Mouse (Mus musculus) NIH3T3 (cell line): ENCODE results near the gene Hoxb7.

Source experiments
- DNase-seq: peaks from one replicate; pipeline ENCODE4 v3.0.0-alpha.2; 2012; ENCODE audit warnings: low read depth

The Hoxb7 gene

DNA sequence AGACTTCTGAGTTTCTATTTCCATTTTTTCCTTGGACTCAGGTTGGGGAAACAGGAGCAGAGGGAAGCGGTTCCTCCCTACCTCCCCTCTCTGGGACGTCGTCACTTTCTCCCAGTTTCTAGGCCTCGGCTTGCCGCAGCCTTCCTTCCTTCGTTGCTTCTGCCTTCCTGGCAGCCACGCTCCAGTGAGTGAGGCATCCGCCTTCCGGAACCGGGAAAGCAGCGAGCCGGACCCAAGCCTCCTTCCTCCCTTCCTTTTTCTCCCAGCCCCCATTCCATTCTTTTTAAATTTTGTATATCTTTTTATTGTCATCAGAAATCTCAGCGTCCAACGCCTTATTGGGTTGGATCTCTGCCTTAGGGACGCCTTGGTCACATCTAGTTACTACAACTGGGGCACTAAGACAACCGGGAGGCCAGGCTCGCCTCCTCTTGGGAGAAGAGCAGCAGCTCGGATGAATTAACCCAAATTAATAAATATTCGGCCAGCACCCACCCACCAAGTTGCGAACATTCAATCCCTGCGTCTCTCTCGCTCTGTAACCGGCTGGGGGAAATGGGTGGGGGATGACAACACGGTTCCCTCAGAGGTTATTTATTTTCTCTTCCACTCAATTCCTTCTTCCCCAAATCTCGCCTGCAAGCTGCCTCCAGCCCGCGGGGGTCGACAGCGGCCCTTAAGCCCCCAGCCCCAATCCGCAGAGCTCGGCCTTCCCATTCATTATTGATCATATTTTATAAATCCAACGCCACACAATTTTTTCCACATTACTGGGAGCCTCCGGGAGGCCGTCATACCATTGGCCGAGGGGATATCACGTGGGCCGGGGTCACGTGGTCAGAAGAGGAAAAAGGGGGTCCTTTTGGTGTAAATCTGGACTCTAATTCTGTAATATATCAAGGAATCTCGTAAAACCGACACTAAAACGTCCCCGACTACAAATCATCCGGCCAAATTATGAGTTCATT, at the start of gene Hoxb7:
TSS of gene Hoxb7 (plus strand) at position 853 of the 968 bp plus-strand sequence.
- DNase-seq = no peak

GRCm38 (mm10) chr11:96240211-96240610, 46.2 kb upstream of the Hoxb7 start:
- DNase-seq = peak; percentile 82

- no peak for DNase-seq
Observed at GRCm38 (mm10) chr11:96250901-96251300, 35.5 kb upstream of the Hoxb7 start.

GRCm38 (mm10) chr11:96251480-96252031, 34.9 kb upstream of the Hoxb7 start:
- no peak for DNase-seq

- DNase-seq = no peak
Observed at GRCm38 (mm10) chr11:96252541-96253120, 33.8 kb upstream of the Hoxb7 start.

DNA sequence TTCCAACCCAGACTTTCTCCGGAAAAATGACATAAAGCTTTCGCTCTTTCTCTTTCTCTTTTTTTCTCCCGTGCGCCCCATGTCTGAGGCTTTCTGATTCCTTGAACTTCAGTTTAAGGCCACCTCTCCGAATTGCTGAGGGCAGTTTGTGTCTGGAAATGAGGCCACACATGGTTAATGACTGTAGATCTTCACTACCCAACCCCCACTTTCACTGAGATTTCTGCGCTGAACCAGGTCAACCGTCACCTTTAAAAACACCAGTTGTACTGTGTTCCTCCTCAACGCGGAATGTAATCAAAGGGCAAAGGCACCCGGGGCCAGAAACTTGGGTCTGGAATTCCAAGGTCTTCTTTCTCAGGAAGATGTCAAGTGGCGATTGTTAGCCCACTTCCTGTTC, 32.2 kb upstream of the Hoxb7 start:
- DNase-seq = no peak

GRCm38 (mm10) chr11:96255111-96255995, 31.1 kb upstream of the Hoxb7 start:
- no peak for DNase-seq

DNA sequence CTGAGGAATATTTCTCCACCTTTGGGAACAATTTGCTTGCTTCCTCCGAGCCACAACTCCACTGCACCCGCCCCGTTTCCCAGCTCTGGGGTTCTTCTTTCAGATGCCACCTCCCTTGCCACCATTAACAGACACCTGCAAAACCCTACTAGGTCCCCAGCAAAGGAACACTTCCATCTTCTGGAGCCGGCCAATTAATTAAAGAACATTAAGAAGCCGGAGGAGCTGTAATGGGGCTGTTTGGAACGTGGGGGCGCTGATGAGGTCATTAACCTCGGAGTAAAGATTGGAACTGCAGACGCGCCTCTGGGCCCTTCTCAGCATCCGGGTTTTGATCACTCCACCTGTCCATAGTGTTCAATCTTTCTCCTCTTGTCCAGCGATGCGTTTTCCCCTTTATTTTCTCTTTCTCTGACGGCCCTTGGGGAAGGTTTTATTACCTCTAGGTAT, 30.4 kb upstream of the Hoxb7 start:
- DNase-seq = no peak

DNA sequence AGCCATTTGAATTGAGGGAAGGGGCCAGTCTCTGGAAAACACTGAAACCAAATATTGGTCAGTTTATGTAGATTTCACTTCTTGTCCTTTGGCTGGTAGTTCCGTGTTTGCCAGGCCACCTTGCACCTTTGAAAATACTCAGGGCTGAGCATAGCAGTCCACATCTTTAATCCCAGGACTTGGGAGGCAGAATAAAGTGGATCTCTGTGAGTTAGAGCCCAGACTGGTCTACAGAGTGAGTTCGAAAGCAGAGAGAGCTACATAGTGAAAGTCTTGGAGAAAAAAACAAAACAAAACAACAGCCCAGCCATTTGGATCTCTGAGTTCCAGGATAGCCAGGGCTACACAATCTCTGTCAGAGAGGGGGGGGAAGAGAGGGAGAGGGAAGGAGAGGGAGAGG, 29.3 kb upstream of the Hoxb7 start:
- DNase-seq = no peak

- DNase-seq = no peak
Observed at GRCm38 (mm10) chr11:96259038-96259437, 27.4 kb upstream of the Hoxb7 start.

DNA sequence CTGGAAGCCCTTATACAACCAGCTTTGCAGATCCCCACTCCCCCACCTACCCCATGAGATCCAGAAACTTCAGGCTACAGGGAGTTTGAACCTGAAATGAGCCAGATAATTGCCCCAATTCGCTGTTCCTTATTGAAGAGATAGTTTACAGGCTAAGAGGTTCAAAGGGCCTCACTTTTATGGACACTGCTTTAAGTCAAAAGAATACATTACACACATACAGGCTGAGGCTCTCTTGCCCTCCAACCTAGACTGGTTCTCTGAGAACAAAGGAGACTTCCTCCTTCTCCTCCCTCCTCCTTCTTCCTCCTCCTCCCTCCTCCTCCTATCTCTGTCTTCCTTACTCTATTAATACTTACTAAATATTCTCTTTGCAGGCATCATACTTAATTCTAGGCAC, 26.9 kb upstream of the Hoxb7 start:
- DNase-seq = no peak

DNA sequence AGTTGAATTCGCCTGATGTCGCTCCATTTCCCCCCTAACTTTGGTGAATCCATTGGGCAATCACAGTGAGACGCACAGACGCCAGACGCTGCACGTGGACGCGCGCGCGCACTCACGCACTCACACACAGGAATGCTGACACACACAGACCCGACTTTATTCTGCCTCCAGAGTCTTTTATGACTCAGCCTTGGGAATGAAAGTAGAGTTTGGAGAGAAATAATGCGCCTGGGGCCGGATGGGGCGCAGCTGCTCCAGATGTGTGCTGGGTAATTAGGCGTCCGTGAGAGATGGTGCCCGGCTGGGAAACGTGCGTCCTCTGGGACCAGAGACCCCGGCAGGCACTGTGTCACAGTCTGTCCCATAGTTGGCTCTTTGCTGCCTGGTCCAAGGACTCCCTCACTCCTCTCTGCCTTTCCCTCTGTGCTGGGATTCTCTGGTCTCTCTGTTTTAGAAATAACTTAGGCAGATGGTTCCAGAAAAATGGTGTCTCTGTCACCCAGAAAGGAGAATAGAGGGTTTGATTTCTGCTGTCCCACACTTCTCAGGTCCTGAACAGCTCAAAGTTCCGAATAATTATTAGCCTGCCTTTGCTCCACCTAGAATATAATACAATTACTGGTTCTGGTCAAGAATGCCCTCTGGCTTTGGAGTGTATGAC, 26.0 kb upstream of the Hoxb7 start:
- DNase-seq = peak; percentile 79

- DNase-seq = peak; percentile 24
Observed at GRCm38 (mm10) chr11:96261323-96261890, 25.0 kb upstream of the Hoxb7 start.

GRCm38 (mm10) chr11:96262262-96262830, 24.1 kb upstream of the Hoxb7 start:
- no peak for DNase-seq

DNA sequence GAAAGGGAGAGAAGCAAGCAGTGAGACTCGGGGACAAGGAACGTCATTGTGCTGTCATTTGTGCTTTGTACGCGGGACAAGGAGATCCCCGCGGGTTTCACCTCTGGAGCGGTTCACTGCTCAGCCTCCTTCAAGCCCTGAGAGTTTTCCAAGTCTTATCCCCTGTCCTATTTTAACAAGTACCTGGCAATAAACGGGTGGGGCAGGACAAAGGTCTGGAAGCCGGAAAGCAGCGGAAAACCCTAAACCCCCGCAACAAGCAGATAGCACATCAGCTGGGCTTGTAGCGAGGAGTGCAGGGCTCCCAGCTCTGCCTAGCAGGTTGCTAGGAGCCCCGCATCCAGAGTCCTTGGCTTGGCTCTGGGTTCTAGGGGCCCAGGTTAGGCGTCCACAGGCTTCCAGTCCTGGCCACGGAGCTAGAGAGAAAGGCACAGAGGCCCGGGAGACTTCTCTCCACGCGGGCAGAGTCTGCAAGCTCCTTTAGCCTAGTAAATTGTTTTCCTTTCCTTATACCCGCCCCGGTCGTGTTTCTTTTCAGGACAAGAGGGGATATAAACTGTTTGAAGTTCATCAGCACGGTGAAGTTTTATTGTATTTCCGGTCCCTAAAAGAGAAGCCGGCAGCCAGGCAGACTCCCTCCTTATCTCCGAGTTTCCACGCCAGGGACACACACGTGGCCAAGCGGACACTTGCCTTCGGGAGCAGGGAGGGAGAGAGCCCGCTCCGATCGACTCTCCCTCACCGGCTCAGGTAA, 22.6 kb upstream of the Hoxb7 start:
- DNase-seq = no peak

DNA sequence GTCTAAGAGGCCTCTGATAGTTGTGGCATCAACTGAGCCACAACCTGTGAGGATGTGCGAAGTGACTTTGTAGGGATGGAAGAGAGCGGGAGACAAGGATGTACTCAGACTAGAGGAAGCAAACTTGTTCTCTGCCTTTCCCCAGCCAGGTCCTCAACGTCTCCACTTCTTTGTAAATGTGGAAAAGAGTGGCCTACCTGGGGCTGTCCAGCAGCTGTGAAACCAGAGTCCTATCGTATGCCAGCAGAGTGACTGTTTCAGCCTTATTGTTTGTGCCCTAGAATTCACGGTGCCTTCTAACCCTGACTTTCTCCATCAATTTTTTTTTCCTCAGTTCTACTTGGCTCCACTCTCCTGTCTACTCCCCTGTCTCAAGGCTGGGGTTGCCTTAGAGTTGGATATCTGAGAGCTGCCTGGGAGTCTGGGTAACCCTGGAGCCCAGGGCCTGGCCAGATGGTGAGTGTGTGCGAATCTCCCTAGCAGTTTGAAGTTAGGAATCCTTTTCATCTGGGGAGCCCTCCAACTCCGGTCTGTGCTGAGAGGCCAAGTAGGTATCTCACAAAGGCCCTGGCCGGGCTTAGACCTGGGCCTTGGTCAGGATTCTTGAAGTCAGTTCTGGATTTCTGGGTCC, 21.9 kb upstream of the Hoxb7 start:
- DNase-seq = no peak

DNA sequence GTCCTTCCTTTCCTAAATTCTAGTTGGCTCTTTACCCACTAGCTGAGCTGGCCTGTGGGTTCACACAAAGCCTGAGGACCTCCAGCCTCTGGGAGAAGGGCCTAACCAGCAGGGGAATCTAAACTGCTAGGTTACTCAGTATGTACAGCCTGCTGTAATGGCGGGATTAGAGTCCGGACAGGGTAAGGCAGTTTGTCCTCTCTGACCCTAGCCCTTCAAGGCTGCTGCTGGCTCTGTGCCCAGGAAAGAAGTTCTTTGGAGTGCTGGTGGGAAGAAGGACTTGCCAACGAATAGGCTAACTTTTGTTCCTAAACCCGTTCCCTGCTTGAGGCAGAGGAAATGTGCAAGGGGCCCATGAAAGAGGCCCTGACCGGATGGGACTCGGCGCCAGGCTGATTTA, 20.5 kb upstream of the Hoxb7 start:
- no peak for DNase-seq

GRCm38 (mm10) chr11:96267021-96267920, 19.2 kb upstream of the Hoxb7 start:
- no peak for DNase-seq
